Mouse (Mus musculus): Measurements from ENCODE around the gene Txnl4b.

DNA sequence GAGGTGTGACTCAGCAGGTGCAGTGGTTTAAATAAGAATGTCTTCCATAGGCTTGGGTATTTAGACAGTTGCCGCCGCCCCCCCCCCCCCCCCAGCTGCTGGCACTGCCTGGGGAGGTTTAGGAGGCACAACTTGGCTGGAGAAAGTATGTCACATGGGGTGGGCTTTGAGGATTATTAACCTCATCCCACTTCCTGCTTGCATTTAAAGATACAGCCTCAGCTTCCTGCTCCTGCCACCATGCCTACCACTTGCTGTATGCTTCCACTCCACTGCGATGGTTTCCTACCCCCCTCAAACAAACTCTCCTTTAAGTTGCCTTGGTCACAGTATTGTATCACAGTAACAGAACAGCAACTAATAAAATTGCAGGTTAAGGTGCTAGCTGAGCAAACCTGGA lies 21.6 kb upstream of the Txnl4b start:
- no peak for TF ChIP-seq CTCF (IDR thresholded peaks at IDR 0.05; ENCODE audit: borderline replicate concordance, insufficient read depth, low read length)
- TF ChIP-seq POLR2A (IDR thresholded peaks at IDR 0.05; ENCODE audit: low read depth, low read length) = no peak
